Mouse (Mus musculus) left cerebral cortex, adult 18-20 months (tissue): ENCODE measurements at regions not wholly inside any gene's neighbourhood (a gene's known extent, or its start where the extent isn't known, plus 50 kb on each side); places are given as distances from the start of the nearest gene placed in this dataset.
A peak's percentile ranks its signal among the peaks of the same experiment; 100 is the strongest.

ENCODE experiments used
- DNase-seq, 2 experiments: peaks; one replicate each; pipeline ENCODE4 v3.0.0; 2021 to 2022; ENCODE audit warnings: low spot score in 2 of 2, mixed read lengths in 1 of 2

- no peak for DNase-seq
These were observed 368.8 kb upstream of the Plscr5 start for GRCm38 (mm10) chr9:91823733-91824487.

GRCm38 (mm10) chr9:91818616-91819328 lies 374.0 kb upstream of the Plscr5 start:
- DNase-seq = no peak

- no peak for DNase-seq
These were observed 389.3 kb upstream of the Plscr5 start for GRCm38 (mm10) chr9:91803372-91803961.

- DNase-seq = no peak
These were observed 393.9 kb upstream of the Plscr5 start for GRCm38 (mm10) chr9:91798837-91799225.

- peak in 1 of 2 experiments; percentile 31 for DNase-seq
These were observed 394.4 kb upstream of the Plscr5 start for GRCm38 (mm10) chr9:91798171-91798836.

GRCm38 (mm10) chr9:91796976-91797375 lies 395.8 kb upstream of the Plscr5 start:
- no peak for DNase-seq

GRCm38 (mm10) chr9:91752935-91753334 lies 387.3 kb upstream of the Zic1 start:
- no peak for DNase-seq

GRCm38 (mm10) chr9:91711106-91711505 lies 345.5 kb upstream of the Zic1 start:
- no peak for DNase-seq

- no peak for DNase-seq
These were observed 315.2 kb upstream of the Zic1 start for GRCm38 (mm10) chr9:91680859-91681258.

- no peak for DNase-seq
These were observed 301.1 kb upstream of the Zic1 start for GRCm38 (mm10) chr9:91666667-91667066.

GRCm38 (mm10) chr9:91660089-91660488 lies 294.5 kb upstream of the Zic1 start:
- no peak for DNase-seq

- no peak for DNase-seq
These were observed 288.5 kb upstream of the Zic1 start for GRCm38 (mm10) chr9:91654071-91654470.

- no peak for DNase-seq
These were observed 286.9 kb upstream of the Zic1 start for GRCm38 (mm10) chr9:91652384-91653100.

GRCm38 (mm10) chr9:91610401-91610800 lies 244.8 kb upstream of the Zic1 start:
- no peak for DNase-seq

- no peak for DNase-seq
These were observed 244.0 kb upstream of the Zic1 start for GRCm38 (mm10) chr9:91609457-91610166.

- no peak for DNase-seq
These were observed 236.1 kb upstream of the Zic1 start for GRCm38 (mm10) chr9:91601740-91602139.

- DNase-seq = no peak
These were observed 226.3 kb upstream of the Zic1 start for GRCm38 (mm10) chr9:91591915-91592314.

GRCm38 (mm10) chr9:91588756-91589155 lies 223.1 kb upstream of the Zic1 start:
- DNase-seq = no peak

GRCm38 (mm10) chr9:91587861-91588260 lies 222.3 kb upstream of the Zic1 start:
- no peak for DNase-seq

GRCm38 (mm10) chr9:91587271-91587670 lies 221.7 kb upstream of the Zic1 start:
- no peak for DNase-seq
